Mouse (Mus musculus): ENCODE measurements around the gene Nrxn3. TPM values are rescaled to one million over a fixed set of nuclear protein-coding genes. Genes with fewer than 3 reads are reported as not detected.

The Nrxn3 gene
- polyA plus RNA-seq, 1 experiment from 2014 or later = 5.0 TPM

GRCm38 (mm10) chr12:90338229-90338557 is 1615.5 kb downstream of the Nrxn3 start:
- ATAC-seq (replicated peaks; ENCODE audit: low FRiP score, low TSS enrichment, low read depth) = no peak
- Histone ChIP-seq H3K27ac (ENCODE audit: low read depth) (no peak overlapping the region), H3K4me3 (ENCODE audit: low read depth, low read length) (no peak overlapping the region), H3K27me3 (replicated peaks; ENCODE audit: control insufficient read depth, insufficient read depth, low read length) (no peaks in the 10 kb centered on the region), H3K9me3 (ENCODE audit: control insufficient read depth, low read length) (no peaks in the 10 kb centered on the region), H3K36me3 (ENCODE audit: control insufficient read depth, insufficient read depth, low read length) (no peaks in the 10 kb centered on the region), H3K4me2 (ENCODE audit: low read length) (no peak overlapping the region), H3K9ac (ENCODE audit: low read length) (no peak overlapping the region), H3K4me1 (replicated peaks; ENCODE audit: control insufficient read depth, insufficient read depth, low read length) (no peaks in the 10 kb centered on the region)
- 90% methylated on average over 3 of the region's 3 CpGs for WGBS
- DNase-seq (ENCODE audit: low spot score) = no peak

Small RNA genes lying within 50 kb of the gene (microRNA-seq; reads per million reads assigned to microRNA genes)
- not detected for gene Gm23989
- not detected for gene Gm27313
